Mouse (Mus musculus) right cerebral cortex, postnatal 14 days (tissue): ENCODE measurements around the gene Prorsd1.

Experiments used
- DNase-seq: peaks from one replicate; pipeline ENCODE4 v3.0.0; 2022

Prorsd1 gene

DNA sequence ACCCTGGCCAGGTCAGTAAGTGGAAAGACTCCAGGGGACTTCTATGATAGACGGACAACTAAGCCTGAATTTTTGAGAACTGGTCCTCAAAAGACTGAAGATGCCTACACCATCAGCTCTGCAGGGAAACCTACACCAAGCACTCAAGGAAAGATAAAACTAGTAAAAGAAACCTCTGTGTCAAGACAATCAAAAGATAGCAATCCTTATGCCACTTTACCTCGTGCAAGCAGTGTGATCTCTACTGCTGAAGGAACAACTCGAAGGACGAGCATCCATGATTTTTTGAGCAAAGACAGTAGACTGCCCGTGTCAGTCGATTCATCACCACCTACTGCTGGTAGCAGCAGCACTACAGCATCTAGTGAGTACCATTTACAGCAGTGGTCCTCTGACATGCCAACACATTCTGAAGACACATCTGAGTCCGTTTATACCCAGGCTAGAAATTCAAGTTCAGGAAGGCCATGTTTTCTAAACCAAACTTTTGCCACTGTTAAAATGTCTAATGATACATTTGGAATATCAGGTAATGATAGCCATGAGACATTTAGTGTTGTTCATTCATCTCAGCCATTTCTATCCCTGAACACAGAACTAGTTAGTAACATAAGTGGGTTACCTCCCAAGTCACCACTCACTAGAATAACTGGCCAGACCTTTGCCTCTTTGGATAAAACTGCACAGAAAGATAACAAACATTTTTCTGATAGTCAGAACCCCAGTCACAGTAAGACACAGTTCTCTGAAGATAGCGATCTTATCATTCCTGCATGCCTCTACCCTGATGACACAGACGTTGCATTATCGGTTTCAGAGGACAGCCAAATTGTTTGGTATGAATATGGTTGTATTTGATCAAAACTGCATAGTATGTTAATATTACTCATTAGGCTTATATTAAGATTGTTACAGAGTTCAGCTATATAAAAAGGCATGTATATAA lies 10.6 kb downstream of the Prorsd1 start:
- DNase-seq = no peak

DNA sequence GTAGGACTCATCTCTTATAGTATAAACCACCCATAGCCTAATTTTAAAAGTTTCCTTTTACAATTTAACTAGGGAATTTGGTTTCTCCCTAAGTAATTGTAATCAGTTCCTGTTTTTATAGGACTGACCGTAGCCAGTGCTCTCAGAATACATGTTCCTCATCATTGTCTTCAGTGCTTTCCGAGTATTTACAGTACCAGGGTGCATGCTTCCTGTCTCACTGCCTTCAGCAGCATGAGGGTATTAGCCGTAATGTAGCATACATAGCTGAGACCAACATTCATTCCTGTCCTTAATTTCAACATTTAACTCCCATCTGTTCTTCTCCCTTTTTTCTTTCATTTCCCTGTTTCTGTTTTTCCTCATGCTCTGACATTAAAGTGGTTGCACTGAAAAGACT lies 17.9 kb downstream of the Prorsd1 start:
- DNase-seq = no peak

DNA sequence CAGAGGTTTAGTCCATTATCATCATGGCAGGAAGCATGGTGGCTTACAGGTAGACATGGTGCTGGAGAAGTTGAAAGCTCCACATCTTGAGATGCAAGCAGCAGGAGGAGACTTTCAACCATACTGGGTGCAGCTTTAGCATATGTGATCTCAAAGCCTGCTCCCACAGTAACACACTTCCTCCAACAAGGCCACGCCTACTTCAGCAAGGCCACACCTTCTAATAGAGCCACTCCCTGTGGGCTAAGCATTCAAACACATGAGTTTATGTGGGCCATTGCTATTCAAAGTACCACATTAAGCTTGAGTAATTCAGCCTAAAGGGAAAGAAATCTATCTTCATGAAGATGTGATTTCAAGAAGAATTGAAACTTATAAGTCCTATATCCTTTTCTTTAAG lies 21.7 kb downstream of the Prorsd1 start:
- DNase-seq = no peak

DNA sequence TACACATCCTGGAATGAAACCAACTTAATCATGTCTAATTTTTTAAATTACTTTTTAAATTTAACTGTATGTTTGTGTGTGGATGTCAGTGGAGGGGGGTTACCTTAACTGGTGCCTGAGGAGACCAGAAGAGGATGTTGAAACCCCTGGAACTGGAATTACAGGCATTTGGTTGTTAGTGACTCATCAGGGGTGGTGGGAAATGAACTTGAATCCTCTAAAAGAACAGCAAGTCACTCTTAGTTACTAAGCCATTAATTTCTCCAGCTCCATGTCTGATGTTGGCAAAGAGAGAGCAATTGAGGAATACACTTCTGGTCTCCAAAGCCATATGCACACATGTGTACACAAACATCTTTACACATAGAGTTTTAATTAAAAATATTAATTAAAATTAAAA lies 40.2 kb downstream of the Prorsd1 start:
- no peak for DNase-seq
